In genomic region chr6:128085488-128086066, GRCm38 (mm10) we compare ENCODE assay signal across 15 mouse cellular contexts. TPM values are rescaled to one million over a fixed set of nuclear protein-coding genes. Genes with fewer than 3 reads are reported as not detected.
DNase-seq lines count a peak whose midpoint lies in the region; ATAC-seq lines count a peak whose summit lies in the region.
"Had no signal": no experiment of that assay in that cellular context is flagged by ENCODE, and none has a peak within 500 bp of the region (broad histone marks: within the 10 kb centered on the region; RNA-seq: fewer than 3 reads in every experiment).

No protein-coding gene starts in this region.

- H3K4me2 ChIP-seq in midbrain, embryonic 12.5 days (replicated peaks): no peak overlapping the region
- no peak overlapping the region for H3K4me2 ChIP-seq in midbrain, embryonic 11.5 days
- H3K4me2 ChIP-seq in forebrain, embryonic 15.5 days (replicated peaks): no peak overlapping the region
- no peak overlapping the region for H3K4me2 ChIP-seq in limb, embryonic 13.5 days (replicated peaks)
- H3K4me2 ChIP-seq: intestine, embryonic 15.5 days; stomach, embryonic 15.5 days had no signal

- ATAC-seq in midbrain, embryonic 12.5 days (ENCODE audit: low FRiP score, low read depth): no peak
- no peak for ATAC-seq in midbrain, embryonic 11.5 days (ENCODE audit: low FRiP score)
- peak; percentile 49 for ATAC-seq in forebrain, embryonic 15.5 days (replicated peaks)
- no peak; the same call in 1 of the 2 replicates for ATAC-seq in limb, embryonic 13.5 days (ENCODE audit: low FRiP score, low read depth)
- ATAC-seq: intestine, embryonic 15.5 days had no signal

- DNase-seq in midbrain, embryonic 11.5 days (ENCODE audit: low spot score, missing footprints): no peak
- DNase-seq in left cerebral cortex, adult 18-20 months (ENCODE audit: low spot score in 2 of 2): no peak
- DNase-seq in embryo, embryonic 10 days (ENCODE audit: low spot score): no peak
- no peak for DNase-seq in heart, adult 9 months (ENCODE audit: low spot score in 2 of 2)
- DNase-seq: gastrocnemius, postnatal 14 days; kidney, postnatal 25 days; left cerebral cortex, postnatal 4 days; retina, postnatal 1 day; thymus, postnatal 14 days had no signal

- H3K36me3 ChIP-seq in midbrain, embryonic 12.5 days: no peaks in the 10 kb centered on the region
- H3K36me3 ChIP-seq in midbrain, embryonic 11.5 days (ENCODE audit: control insufficient read depth, insufficient read depth, low read length): no peaks in the 10 kb centered on the region
- H3K36me3 ChIP-seq in forebrain, embryonic 15.5 days: no peaks in the 10 kb centered on the region
- H3K36me3 ChIP-seq in limb, embryonic 13.5 days: 0 out of 2 replicates have a peak, but pooled peaks cover 3% of the 10 kb centered on the region
- H3K36me3 ChIP-seq: intestine, embryonic 15.5 days; stomach, embryonic 15.5 days had no signal

- no peak overlapping the region for H3K9ac ChIP-seq in midbrain, embryonic 12.5 days (replicated peaks)
- H3K9ac ChIP-seq in midbrain, embryonic 11.5 days (ENCODE audit: low read length): no peak overlapping the region
- no peak overlapping the region for H3K9ac ChIP-seq in forebrain, embryonic 15.5 days (replicated peaks)
- H3K9ac ChIP-seq in limb, embryonic 13.5 days: peak overlapping the region; percentile 35; the same call in 1 of the 2 replicates
- H3K9ac ChIP-seq: intestine, embryonic 15.5 days; stomach, embryonic 15.5 days had no signal

- H3K4me3 ChIP-seq in midbrain, embryonic 12.5 days: no peak overlapping the region
- H3K4me3 ChIP-seq in midbrain, embryonic 11.5 days (ENCODE audit: low read depth, low read length): no peak overlapping the region
- no peak overlapping the region for H3K4me3 ChIP-seq in forebrain, embryonic 15.5 days
- H3K4me3 ChIP-seq in limb, embryonic 13.5 days: no peak overlapping the region
- H3K4me3 ChIP-seq: intestine, embryonic 15.5 days; stomach, embryonic 15.5 days had no signal

- 57% methylated on average over 9 of the region's 9 CpGs for WGBS in midbrain, embryonic 12.5 days
- 67% methylated on average over 9 of the region's 9 CpGs for WGBS in midbrain, embryonic 11.5 days
- 59% methylated on average over 9 of the region's 9 CpGs for WGBS in forebrain, embryonic 15.5 days
- WGBS in limb, embryonic 13.5 days: 50% methylated on average over 9 of the region's 9 CpGs

- peaks cover 23% of the 10 kb centered on the region for H3K4me1 ChIP-seq in midbrain, embryonic 12.5 days
- H3K4me1 ChIP-seq in midbrain, embryonic 11.5 days (ENCODE audit: control insufficient read depth, insufficient read depth, low read length): peaks cover 4% of the 10 kb centered on the region; the same call in 1 of the 2 replicates
- H3K4me1 ChIP-seq in forebrain, embryonic 15.5 days: peaks cover 39% of the 10 kb centered on the region
- H3K4me1 ChIP-seq in limb, embryonic 13.5 days: peaks cover 65% of the 10 kb centered on the region

- no peaks in the 10 kb centered on the region for H3K9me3 ChIP-seq in midbrain, embryonic 12.5 days
- no peaks in the 10 kb centered on the region for H3K9me3 ChIP-seq in midbrain, embryonic 11.5 days (ENCODE audit: control insufficient read depth, low read length)
- no peaks in the 10 kb centered on the region for H3K9me3 ChIP-seq in forebrain, embryonic 15.5 days
- no peaks in the 10 kb centered on the region for H3K9me3 ChIP-seq in limb, embryonic 13.5 days
- H3K9me3 ChIP-seq: intestine, embryonic 15.5 days; stomach, embryonic 15.5 days had no signal

- no peaks in the 10 kb centered on the region for H3K27me3 ChIP-seq in midbrain, embryonic 12.5 days
- H3K27me3 ChIP-seq in midbrain, embryonic 11.5 days (ENCODE audit: control insufficient read depth, insufficient read depth, low read length): no peaks in the 10 kb centered on the region
- no peaks in the 10 kb centered on the region for H3K27me3 ChIP-seq in forebrain, embryonic 15.5 days
- no peaks in the 10 kb centered on the region for H3K27me3 ChIP-seq in limb, embryonic 13.5 days
- H3K27me3 ChIP-seq: intestine, embryonic 15.5 days; stomach, embryonic 15.5 days had no signal

- peak overlapping the region; percentile 1; the same call in 1 of the 2 replicates for H3K27ac ChIP-seq in midbrain, embryonic 12.5 days (replicated peaks)
- H3K27ac ChIP-seq in midbrain, embryonic 11.5 days (ENCODE audit: low read depth, low read length): no peak overlapping the region
- peak overlapping the region; percentile 25; the same call in 1 of the 2 replicates for H3K27ac ChIP-seq in forebrain, embryonic 15.5 days (replicated peaks)
- H3K27ac ChIP-seq in limb, embryonic 13.5 days: peak overlapping the region; percentile 28; the same call in 1 of the 2 replicates
- H3K27ac ChIP-seq: intestine, embryonic 15.5 days; macrophage; stomach, embryonic 15.5 days had no signal

RNA-seq across cellular contexts. Expression of gene Tspan9, which starts 57.8 kb away (rescaled TPM):
- polyA plus RNA-seq in midbrain, embryonic 12.5 days (2016; fragmentation: Nextera tagmentation; extraction: Ambion mirVana): 36.1 and 39.0 TPM in 2 replicates
- polyA plus RNA-seq in midbrain, embryonic 11.5 days (2014; fragmentation: Nextera tagmentation; extraction: Ambion mirVana): 32.7 and 44.1 TPM in 2 replicates
- 45.9 and 47.7 TPM in 2 replicates for polyA plus RNA-seq in forebrain, embryonic 15.5 days (2015; fragmentation: Nextera tagmentation; extraction: Ambion mirVana)
- 125 and 132 TPM in 2 replicates for polyA plus RNA-seq in limb, embryonic 13.5 days (2015; fragmentation: Nextera tagmentation; extraction: Ambion mirVana)
- 10 to 100 TPM; 53.5 to 53.8 TPM for total RNA-seq in left cerebral cortex, adult 18-20 months (2021)
